Mouse (Mus musculus): Measurements from ENCODE around the gene Efemp2.

GRCm38 (mm10) chr19:5456922-5457745 is 16.6 kb upstream of the Efemp2 start:
- TF ChIP-seq CTCF (IDR thresholded peaks at IDR 0.05) (peak; percentile 35), EP300 (IDR thresholded peaks at IDR 0.05) (no peak)

Measured in lung, postnatal 0 days (tissue).